Mouse (Mus musculus) midbrain, embryonic 14.5 days (tissue): Measurements from ENCODE around the gene Ppp2r5d. TPM values are rescaled to one million over a fixed set of nuclear protein-coding genes. Genes with fewer than 3 reads are reported as not detected.

ENCODE experiments used
- ATAC-seq: fragments of 200-750 bp; cut with Nextera tagmentation; 2 replicates; pipeline ENCODE4 v1.8.0; 2017; ENCODE audit warnings: moderate number of reproducible peaks, moderate library complexity; ENCODE audit not compliant: low FRiP score, low TSS enrichment
- DNase-seq: peaks from one replicate; pipeline ENCODE4 v3.0.0-alpha.2; 2015
- H3K27ac ChIP-seq: fragments of 300-500 bp; sonication (generic); replicated peaks from 2 replicates; pipeline ENCODE4 v1.5.1; 2014; ENCODE audit warnings: mild to moderate bottlenecking, low read depth, low read length, moderate library complexity
- H3K27me3 ChIP-seq: fragments of 300-500 bp; sonication (generic); 2 replicates; pipeline ENCODE4 v1.6.1; 2014; ENCODE audit warnings: low read length, control low read depth, mixed read lengths; ENCODE audit not compliant: control insufficient read depth, insufficient read depth
- H3K36me3 ChIP-seq: fragments of 300-500 bp; sonication (generic); 2 replicates; pipeline ENCODE4 v1.6.1; 2014; ENCODE audit warnings: low read length, control low read depth; ENCODE audit not compliant: control insufficient read depth, insufficient read depth
- H3K4me1 ChIP-seq: fragments of 300-500 bp; sonication (generic); 2 replicates; pipeline ENCODE4 v1.6.1; 2014; ENCODE audit warnings: mild to moderate bottlenecking, antibody characterized with exemption, low read length, control low read depth; ENCODE audit not compliant: control insufficient read depth, insufficient read depth
- H3K4me2 ChIP-seq: fragments of 300-500 bp; sonication (generic); 2 replicates; pipeline ENCODE4 v1.6.1; 2014; ENCODE audit warnings: mild to moderate bottlenecking, low read length, moderate library complexity
- H3K4me3 ChIP-seq: fragments of 300-500 bp; sonication (generic); replicated peaks from 2 replicates; pipeline ENCODE4 v1.5.1; 2014; ENCODE audit warnings: low read depth, low read length
- H3K9ac ChIP-seq: fragments of 300-500 bp; sonication (generic); replicated peaks from 2 replicates; pipeline ENCODE4 v1.6.1; 2014; ENCODE audit warnings: mild to moderate bottlenecking, low read length, moderate library complexity
- H3K9me3 ChIP-seq: fragments of 300-500 bp; sonication (generic); 2 replicates; pipeline ENCODE4 v1.6.1; 2016; ENCODE audit warnings: low read length, control low read depth, mixed read lengths; ENCODE audit not compliant: control insufficient read depth
- WGBS: fragments of 180-500 bp; shearing (Covaris S2); extraction: QIAGEN DNeasy Blood & Tissue Kit; methylation state at CpG from one replicate; pipeline ENCODE4 v1.1.7; 2014; 5-methylcytosine and 5-hydroxymethylcytosine counted together
- polyA plus RNA-seq: library from polyadenylated mRNA; unstranded; fragments of >200 nt; fragmentation: Nextera tagmentation; extraction: Ambion mirVana; gene quantifications from 2 replicates; pipeline ENCODE4 v1.2.1, GENCODE M21; 2014

Gene Ppp2r5d
- polyA plus RNA-seq, 1 experiment from 2014 or later, result 81.4 TPM

DNA sequence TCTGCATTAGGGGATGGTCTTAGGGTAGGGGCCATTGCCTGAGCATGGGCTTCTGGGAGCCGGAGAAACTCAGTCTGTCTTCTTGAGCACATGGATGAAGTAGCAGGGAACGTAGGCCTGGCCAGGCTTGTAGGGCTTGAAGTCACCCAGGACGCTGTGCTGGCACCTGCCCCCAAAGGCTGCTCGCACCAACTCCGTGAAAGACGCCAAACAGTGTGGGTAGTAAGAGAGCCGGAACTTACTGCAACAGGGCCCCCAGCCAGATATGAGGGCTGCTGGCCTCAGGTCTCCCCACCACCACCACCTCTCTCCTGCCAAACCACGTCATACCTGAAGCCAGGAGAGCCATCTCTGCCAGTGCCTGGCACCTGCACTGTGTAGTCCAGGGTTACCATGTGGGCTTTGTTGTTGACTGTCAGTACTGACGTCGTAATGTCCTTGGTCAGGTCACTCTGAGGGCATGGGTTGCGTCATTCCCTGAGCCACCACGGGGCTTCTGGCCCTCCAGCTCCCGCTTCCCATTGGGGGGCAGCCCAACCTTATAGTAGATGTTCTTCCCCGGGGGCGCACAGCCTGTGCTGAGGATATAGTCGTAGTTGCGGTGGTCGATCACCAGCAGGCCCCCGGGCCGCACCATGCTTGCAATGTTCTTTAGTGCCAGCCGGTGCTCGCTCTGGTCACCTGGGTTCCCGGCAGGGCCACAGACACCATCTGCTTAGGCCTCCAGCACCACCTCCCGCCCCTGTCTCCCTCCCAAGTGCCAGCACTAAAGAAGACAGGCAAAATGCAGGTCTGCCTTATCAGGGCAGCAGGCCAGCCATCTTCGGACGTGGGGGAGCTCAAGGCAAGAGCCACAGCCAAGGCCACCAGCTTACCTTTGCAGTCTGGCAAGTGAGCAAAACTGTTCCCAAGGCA, 21.1 kb upstream of the Ppp2r5d start:
- H3K4me3 ChIP-seq, result no peak overlapping the region
- no peak overlapping the region for H3K27ac ChIP-seq
- WGBS, result 92% methylated on average over 26 of the region's 26 CpGs
- H3K27me3 ChIP-seq, result no peaks in the 10 kb centered on the region
- DNase-seq (no peak), ATAC-seq (no peak)
- no peaks in the 10 kb centered on the region for H3K9me3 ChIP-seq
- no peak overlapping the region for H3K4me2 ChIP-seq
- no peak overlapping the region for H3K9ac ChIP-seq
- peaks cover 29% of the 10 kb centered on the region; the same call in 1 of the 2 replicates for H3K36me3 ChIP-seq
- no peaks in the 10 kb centered on the region for H3K4me1 ChIP-seq

DNA sequence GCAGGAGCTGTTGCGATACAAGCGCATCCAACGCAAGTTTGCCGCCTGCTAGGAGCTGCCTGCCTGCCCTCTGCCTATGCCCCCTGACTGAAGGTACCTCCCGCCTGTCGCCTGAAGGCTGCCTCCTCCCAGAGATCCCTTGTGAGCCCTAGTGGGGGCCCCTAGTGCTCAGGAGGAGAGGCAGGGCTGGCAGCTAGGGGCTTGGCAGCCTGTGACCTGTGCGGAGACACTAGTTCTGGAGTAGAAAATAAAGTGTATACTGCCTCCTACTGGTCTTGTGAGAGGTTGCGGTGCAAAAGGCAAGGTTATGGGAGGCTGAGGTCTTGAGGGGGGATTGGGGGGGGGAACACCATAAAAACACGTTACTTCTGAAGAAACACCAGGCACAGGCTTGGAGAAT, 20.4 kb upstream of the Ppp2r5d start:
- Histone ChIP-seq H3K36me3 (peaks cover 36% of the 10 kb centered on the region; the same call in 1 of the 2 replicates), H3K9me3 (no peaks in the 10 kb centered on the region), H3K4me2 (no peak overlapping the region), H3K4me3 (no peak overlapping the region), H3K4me1 (no peaks in the 10 kb centered on the region), H3K27ac (no peak overlapping the region), H3K27me3 (no peaks in the 10 kb centered on the region), H3K9ac (no peak overlapping the region)
- 47% methylated on average over 9 of the region's 9 CpGs for WGBS
- DNase-seq (peak; percentile 54), ATAC-seq (no peak)

DNA sequence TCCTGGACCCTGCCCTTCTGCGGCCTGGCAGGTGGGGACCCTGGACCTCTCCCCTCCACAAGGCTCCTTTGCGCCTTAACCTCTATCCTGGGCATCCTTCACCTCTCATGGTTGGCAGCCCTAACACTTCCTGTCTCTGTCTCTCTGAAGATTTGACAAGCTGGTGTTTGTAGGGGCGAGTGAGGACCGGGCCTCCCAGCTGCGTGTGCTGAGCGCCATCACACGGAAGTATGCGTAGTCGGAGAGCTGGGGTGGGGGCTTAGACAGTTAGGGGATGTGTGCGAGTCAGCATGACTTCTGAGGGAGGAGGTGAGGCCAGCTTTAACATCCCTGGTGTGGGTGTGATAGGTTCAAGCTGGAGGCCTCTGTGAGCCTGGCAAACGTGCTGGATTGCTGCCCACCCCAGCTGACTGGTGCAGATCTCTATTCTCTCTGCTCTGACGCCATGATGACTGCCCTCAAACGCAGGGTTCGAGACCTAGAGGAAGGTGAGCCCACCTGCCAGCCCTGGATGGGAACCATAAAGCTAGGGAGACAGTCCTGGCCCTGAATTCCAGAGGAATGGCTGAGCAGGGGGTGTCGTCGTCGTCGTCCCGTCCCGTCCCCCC, 19.7 kb upstream of the Ppp2r5d start:
- Histone ChIP-seq H3K4me3 (no peak overlapping the region), H3K27me3 (no peaks in the 10 kb centered on the region), H3K4me1 (no peaks in the 10 kb centered on the region), H3K9me3 (no peaks in the 10 kb centered on the region), H3K27ac (no peak overlapping the region), H3K9ac (no peak overlapping the region), H3K36me3 (peaks cover 39% of the 10 kb centered on the region; the same call in 1 of the 2 replicates), H3K4me2 (no peak overlapping the region)
- ATAC-seq (no peak), DNase-seq (no peak)
- 80% methylated on average over 19 of the region's 20 CpGs for WGBS

DNA sequence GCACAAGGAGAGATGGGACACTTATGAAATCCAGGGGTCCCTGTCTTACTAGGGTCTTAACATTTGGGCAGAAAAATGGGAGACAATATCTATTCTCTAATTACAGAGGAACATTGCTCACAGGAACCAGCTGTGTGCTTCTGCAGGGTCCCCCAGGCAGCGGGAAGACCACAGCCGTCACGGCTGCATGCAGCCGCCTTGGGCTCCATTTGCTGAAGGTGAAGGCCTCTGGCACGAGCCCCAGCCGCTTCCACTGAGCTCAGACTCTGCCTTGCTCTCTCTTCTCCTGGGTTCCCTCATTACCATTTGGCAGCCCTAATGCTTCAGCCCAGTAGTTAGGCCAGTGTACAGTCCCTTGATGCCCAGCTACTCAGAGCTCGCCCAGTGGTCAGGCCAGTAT, 16.2 kb upstream of the Ppp2r5d start:
- Histone ChIP-seq H3K27me3 (no peaks in the 10 kb centered on the region), H3K4me1 (no peaks in the 10 kb centered on the region), H3K36me3 (peaks cover 50% of the 10 kb centered on the region), H3K4me2 (no peak overlapping the region), H3K27ac (no peak overlapping the region), H3K9me3 (no peaks in the 10 kb centered on the region), H3K4me3 (no peak overlapping the region), H3K9ac (no peak overlapping the region)
- DNase-seq (no peak), ATAC-seq (no peak)
- 86% methylated on average over 7 of the region's 7 CpGs for WGBS

DNA sequence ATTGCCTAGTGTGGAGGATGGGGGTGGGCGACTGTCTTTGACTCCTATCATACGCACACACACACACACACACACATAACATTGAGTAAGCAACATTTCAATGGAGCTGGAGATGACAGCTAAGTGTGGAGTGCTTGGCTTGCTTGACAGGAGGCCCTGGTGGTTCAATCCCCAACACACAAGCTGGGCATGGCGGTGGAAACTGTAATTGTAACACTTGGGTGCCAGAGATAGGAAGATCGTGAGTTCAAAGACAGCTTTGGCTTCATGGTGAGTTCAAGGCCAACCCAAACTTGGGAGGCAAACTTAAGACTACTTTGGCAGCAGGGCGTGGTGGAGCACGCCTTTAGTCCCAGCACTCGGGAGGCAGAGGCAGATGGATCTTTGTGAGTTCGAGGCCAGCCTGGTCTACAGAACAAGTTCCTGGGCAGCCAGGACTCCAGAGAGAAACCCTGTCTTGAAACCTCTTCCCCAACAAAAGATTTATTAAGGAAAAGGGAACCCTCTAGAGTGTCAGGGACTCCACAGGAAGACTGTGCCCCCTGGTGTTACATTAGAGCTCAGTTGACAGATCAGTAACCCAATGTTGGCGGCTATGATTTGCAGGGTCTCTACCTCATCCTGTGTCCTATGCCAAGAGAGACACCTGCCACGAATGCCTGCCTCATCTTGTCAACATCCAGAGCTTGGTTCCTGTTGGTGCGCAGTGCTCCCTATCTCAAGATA, 10.0 kb upstream of the Ppp2r5d start:
- 97% methylated on average over 11 of the region's 11 CpGs for WGBS
- DNase-seq, result no peak
- H3K4me1 ChIP-seq, result peaks cover 16% of the 10 kb centered on the region
- H3K4me3 ChIP-seq, result no peak overlapping the region
- no peaks in the 10 kb centered on the region for H3K9me3 ChIP-seq
- H3K27me3 ChIP-seq, result no peaks in the 10 kb centered on the region
- peaks cover 32% of the 10 kb centered on the region for H3K36me3 ChIP-seq
- no peak overlapping the region for H3K27ac ChIP-seq
- H3K9ac ChIP-seq, result no peak overlapping the region
- no peak for ATAC-seq
- H3K4me2 ChIP-seq, result no peak overlapping the region

DNA sequence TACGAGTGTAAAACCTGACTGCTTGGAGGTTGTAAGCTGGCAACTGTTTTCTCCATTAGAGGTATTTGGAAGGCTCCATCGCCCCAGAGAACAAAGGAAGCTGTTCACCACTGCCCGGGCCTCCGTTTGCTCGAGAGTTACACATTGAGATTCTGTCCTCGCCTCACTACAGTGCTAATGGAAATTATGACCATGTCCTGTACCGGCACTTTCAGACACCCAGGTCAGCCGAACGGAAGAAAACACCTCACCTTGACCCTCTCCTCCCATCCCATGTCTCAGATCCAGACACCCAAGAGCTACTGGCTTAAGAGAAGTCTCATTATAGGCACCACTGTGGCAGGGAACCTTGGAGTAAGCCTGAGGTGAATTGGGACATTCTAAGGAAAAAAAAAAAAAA, 8.9 kb upstream of the Ppp2r5d start:
- H3K36me3 ChIP-seq, result peaks cover 32% of the 10 kb centered on the region
- no peak overlapping the region for H3K9ac ChIP-seq
- H3K9me3 ChIP-seq, result no peaks in the 10 kb centered on the region
- H3K27me3 ChIP-seq, result no peaks in the 10 kb centered on the region
- no peak overlapping the region for H3K27ac ChIP-seq
- peaks cover 16% of the 10 kb centered on the region for H3K4me1 ChIP-seq
- DNase-seq, result no peak
- WGBS, result 92% methylated on average over 9 of the region's 9 CpGs
- no peak overlapping the region for H3K4me3 ChIP-seq
- no peak overlapping the region for H3K4me2 ChIP-seq
- no peak for ATAC-seq

DNA sequence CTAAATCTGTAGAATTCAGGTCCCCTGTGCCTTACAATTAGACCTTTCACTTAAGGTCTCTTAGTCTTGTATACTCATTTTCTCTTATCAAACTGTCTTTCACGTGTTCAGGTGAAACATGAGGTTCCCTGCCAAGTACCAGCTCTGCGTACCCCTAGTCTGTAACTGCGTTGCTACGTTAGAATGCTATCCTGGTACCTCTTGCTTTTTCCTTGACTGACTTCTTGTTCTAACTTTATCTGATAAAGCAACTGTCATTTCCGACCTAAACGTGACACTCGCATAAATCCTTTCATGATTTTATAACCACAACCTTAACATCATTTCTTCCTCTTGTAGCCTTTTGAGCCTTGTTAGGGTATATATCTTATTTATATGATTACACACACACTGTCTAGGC, 7.5 kb upstream of the Ppp2r5d start:
- peak overlapping the region; percentile 99 for H3K4me2 ChIP-seq
- H3K27me3 ChIP-seq, result no peaks in the 10 kb centered on the region
- H3K9me3 ChIP-seq, result no peaks in the 10 kb centered on the region
- H3K36me3 ChIP-seq, result peaks cover 32% of the 10 kb centered on the region
- ATAC-seq (no peak), DNase-seq (no peak)
- WGBS, result 83% methylated on average over 7 of the region's 7 CpGs
- H3K4me1 ChIP-seq, result peaks cover 16% of the 10 kb centered on the region
- peak overlapping the region; percentile 80 for H3K9ac ChIP-seq
- H3K27ac ChIP-seq, result no peak overlapping the region
- H3K4me3 ChIP-seq, result peak overlapping the region; percentile 93

DNA sequence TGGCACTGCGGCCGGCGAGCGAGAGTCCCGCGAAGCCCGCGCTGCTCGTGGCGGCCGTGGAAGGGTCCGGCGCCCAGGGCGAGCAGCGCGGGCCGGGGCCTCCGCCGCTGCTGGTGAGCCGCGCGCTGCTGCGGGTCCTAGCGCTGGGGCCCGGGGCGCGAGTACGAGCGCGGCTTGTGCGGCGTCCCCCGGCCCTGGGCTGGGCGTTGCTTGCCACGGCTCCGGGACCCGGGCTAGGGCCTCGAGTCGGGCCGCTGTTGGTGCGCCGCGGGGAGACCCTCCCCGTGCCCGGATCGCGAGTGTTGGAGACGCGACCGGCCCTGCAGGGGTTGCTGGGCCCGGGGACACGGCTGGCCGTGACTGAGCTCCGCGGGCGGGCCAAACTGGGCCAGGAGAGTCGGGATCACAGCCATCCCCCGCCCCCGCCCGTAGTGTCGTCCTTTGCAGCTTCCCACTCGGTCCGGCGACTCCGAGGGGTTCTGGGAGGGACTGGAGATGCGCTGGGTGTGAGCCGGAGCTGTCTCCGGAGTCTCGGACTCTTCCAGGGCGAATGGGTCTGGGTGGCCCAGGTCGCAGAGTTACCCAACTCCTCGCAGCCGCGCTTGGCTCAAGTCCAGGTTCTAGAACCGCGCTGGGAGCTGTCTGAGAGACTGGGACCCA, 6.8 kb upstream of the Ppp2r5d start:
- no peaks in the 10 kb centered on the region for H3K9me3 ChIP-seq

More for the DNA sequence above, 6.8 kb upstream of the Ppp2r5d start:
- peaks cover 28% of the 10 kb centered on the region for H3K36me3 ChIP-seq
- ATAC-seq (peak; percentile 4; the same call in 1 of the 2 replicates), DNase-seq (no peak)
- H3K4me1 ChIP-seq, result peaks cover 16% of the 10 kb centered on the region
- peak overlapping the region; percentile 80 for H3K9ac ChIP-seq
- under 1% methylated on average over 75 of the region's 76 CpGs for WGBS
- H3K4me3 ChIP-seq, result peak overlapping the region; percentile 93
- H3K27ac ChIP-seq, result peak overlapping the region; percentile 77
- H3K4me2 ChIP-seq, result peak overlapping the region; percentile 99
- no peaks in the 10 kb centered on the region for H3K27me3 ChIP-seq
